Mouse (Mus musculus) midbrain, embryonic 13.5 days (tissue): Measurements from ENCODE around the gene Flrt1. TPM values are rescaled to one million over a fixed set of nuclear protein-coding genes. Genes with fewer than 3 reads are reported as not detected.

Experiments
- ATAC-seq: fragments of 200-750 bp; cut with Nextera tagmentation; 2 replicates; pipeline ENCODE4 v1.8.0; 2017; ENCODE audit warnings: mild to moderate bottlenecking, moderate TSS enrichment, moderate library complexity
- H3K27ac ChIP-seq: fragments of 300-500 bp; sonication (generic); 2 replicates; pipeline ENCODE4 v1.5.1; 2015; ENCODE audit warnings: inconsistent platforms, mild to moderate bottlenecking, moderate library complexity
- H3K27me3 ChIP-seq: fragments of 300-500 bp; sonication (generic); 2 replicates; pipeline ENCODE4 v1.6.1; 2015; ENCODE audit warnings: mild to moderate bottlenecking, inconsistent platforms
- H3K36me3 ChIP-seq: fragments of 300-500 bp; sonication (generic); 2 replicates; pipeline ENCODE4 v1.6.1; 2015; ENCODE audit warnings: mild to moderate bottlenecking, inconsistent platforms
- H3K4me1 ChIP-seq: fragments of 300-500 bp; sonication (generic); replicated peaks from 2 replicates; pipeline ENCODE4 v1.6.1; 2015; ENCODE audit warnings: inconsistent platforms
- H3K4me2 ChIP-seq: fragments of 300-500 bp; sonication (generic); replicated peaks from 2 replicates; pipeline ENCODE4 v1.6.1; 2015; ENCODE audit warnings: moderate library complexity, mild to moderate bottlenecking, inconsistent platforms
- H3K4me3 ChIP-seq: fragments of 300-500 bp; sonication (generic); replicated peaks from 2 replicates; pipeline ENCODE4 v1.5.1; 2015; ENCODE audit warnings: mild to moderate bottlenecking, inconsistent platforms
- H3K9ac ChIP-seq: fragments of 300-500 bp; sonication (generic); replicated peaks from 2 replicates; pipeline ENCODE4 v1.6.1; 2015; ENCODE audit warnings: mild to moderate bottlenecking, inconsistent platforms
- H3K9me3 ChIP-seq: fragments of 300-500 bp; sonication (generic); 2 replicates; pipeline ENCODE4 v1.6.1; 2016; ENCODE audit warnings: mild to moderate bottlenecking, inconsistent platforms
- WGBS: fragments of 180-500 bp; shearing (Covaris S2); methylation state at CpG from one replicate; pipeline ENCODE4 v1.1.7; 2015; 5-methylcytosine and 5-hydroxymethylcytosine counted together
- polyA plus RNA-seq: library from polyadenylated mRNA; unstranded; fragments of >200 nt; fragmentation: Nextera tagmentation; extraction: Ambion mirVana; gene quantifications from 2 replicates; pipeline ENCODE4 v1.2.1, GENCODE M21; 2015

Flrt1 gene
- polyA plus RNA-seq, 1 experiment from 2014 or later = 9.2 TPM

- H3K27me3 ChIP-seq = peaks cover 28% of the 10 kb centered on the region
- no peak overlapping the region for H3K9ac ChIP-seq
- WGBS = 12% methylated on average over 3 of the region's 3 CpGs
- no peak overlapping the region for H3K4me3 ChIP-seq
- no peaks in the 10 kb centered on the region for H3K9me3 ChIP-seq
- no peak overlapping the region for H3K4me2 ChIP-seq
- no peak overlapping the region for H3K27ac ChIP-seq
- ATAC-seq = no peak
- H3K4me1 ChIP-seq = peaks cover 95% of the 10 kb centered on the region
- no peaks in the 10 kb centered on the region for H3K36me3 ChIP-seq
Measured at GRCm38 (mm10) chr19:7112628-7113027, 7.1 kb upstream of the Flrt1 start.

DNA sequence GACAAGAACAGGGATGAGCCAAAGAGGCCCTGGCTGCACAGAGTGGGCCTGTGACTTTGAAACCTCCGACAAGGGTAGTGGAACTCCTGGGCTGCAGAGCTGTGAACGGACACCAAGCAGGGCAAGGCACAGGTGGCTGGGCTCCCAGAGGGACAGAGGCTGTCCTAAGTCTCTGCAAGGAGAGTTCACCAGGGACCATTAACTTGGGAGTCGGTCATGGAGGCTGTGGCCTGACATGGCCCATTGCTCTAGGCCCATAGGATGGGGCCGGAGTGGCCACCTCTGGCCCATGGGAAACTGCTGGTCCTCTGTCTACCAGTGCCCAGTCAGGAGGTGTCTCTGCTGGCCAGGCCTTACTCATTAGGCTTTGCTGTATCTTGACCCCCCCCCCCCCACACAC lies 6.2 kb upstream of the Flrt1 start:
- H3K4me1 ChIP-seq = peaks cover 96% of the 10 kb centered on the region
- no peak overlapping the region for H3K4me3 ChIP-seq
- H3K9ac ChIP-seq = no peak overlapping the region
- no peaks in the 10 kb centered on the region for H3K9me3 ChIP-seq
- H3K36me3 ChIP-seq = no peaks in the 10 kb centered on the region
- no peak overlapping the region for H3K4me2 ChIP-seq
- whole genome bisulfite sequencing = 77% methylated on average over 4 of the region's 4 CpGs
- H3K27ac ChIP-seq = no peak overlapping the region
- peaks cover 34% of the 10 kb centered on the region for H3K27me3 ChIP-seq
- no peak for ATAC-seq

DNA sequence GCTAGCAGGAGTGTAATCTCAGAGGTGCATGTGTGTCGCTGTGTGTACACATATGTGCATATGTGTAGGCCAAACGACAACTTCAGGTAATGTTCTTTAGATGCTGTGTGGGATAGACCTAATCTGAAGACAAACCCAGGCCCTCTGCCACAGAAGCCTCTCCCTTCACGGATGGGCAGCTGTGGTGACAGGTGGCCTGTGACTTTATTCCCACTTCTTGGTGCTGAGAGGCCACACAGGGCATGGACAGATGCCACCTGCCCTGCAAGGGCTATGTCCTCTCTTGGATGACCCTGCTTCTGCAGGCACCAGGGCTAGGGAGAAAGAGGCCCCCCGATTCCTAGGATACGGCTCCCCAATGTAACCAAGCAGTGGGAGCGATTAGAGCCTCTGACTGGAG lies 5.8 kb upstream of the Flrt1 start:
- ATAC-seq = no peak
- 0 out of 2 replicates have a peak overlapping the region, but pooled peaks have one; percentile 1 for H3K27ac ChIP-seq
- H3K4me2 ChIP-seq = no peak overlapping the region
- 72% methylated on average over 6 of the region's 6 CpGs for WGBS
- peaks cover 95% of the 10 kb centered on the region for H3K4me1 ChIP-seq
- H3K9me3 ChIP-seq = no peaks in the 10 kb centered on the region
- H3K9ac ChIP-seq = no peak overlapping the region
- no peak overlapping the region for H3K4me3 ChIP-seq
- H3K27me3 ChIP-seq = peaks cover 38% of the 10 kb centered on the region
- H3K36me3 ChIP-seq = no peaks in the 10 kb centered on the region

DNA sequence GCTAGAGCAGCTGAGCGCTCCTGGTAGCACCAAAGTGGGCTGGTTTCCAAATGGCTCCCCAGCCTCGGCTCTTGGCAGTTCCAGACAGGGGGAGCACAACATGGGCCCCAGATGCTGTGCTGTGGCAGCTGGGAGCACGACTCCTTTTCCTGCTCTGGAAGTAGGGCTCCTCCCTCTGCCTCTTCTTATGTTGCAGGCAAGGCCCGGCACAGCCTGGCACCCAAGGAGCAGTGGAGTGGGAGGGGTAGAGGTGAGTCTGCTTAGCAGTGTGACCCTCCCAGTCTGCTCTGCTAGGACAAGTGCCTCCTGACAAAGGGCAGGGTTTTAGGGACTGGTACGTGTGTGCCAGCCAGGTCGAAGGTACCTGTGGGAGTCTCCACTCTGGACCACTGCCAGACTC lies 5.3 kb upstream of the Flrt1 start:
- H3K27me3 ChIP-seq = peaks cover 39% of the 10 kb centered on the region
- H3K9me3 ChIP-seq = no peaks in the 10 kb centered on the region
- H3K36me3 ChIP-seq = no peaks in the 10 kb centered on the region
- H3K4me3 ChIP-seq = no peak overlapping the region
- H3K4me2 ChIP-seq = no peak overlapping the region
- WGBS = 46% methylated on average over 6 of the region's 6 CpGs
- H3K4me1 ChIP-seq = peaks cover 95% of the 10 kb centered on the region
- no peak for ATAC-seq
- H3K27ac ChIP-seq = 0 out of 2 replicates have a peak overlapping the region, but pooled peaks have one; percentile 1
- no peak overlapping the region for H3K9ac ChIP-seq

GRCm38 (mm10) chr19:7110097-7110496 lies 4.6 kb upstream of the Flrt1 start:
- Histone ChIP-seq H3K4me1 (peaks cover 95% of the 10 kb centered on the region), H3K27me3 (peaks cover 40% of the 10 kb centered on the region), H3K4me2 (no peak overlapping the region), H3K36me3 (no peaks in the 10 kb centered on the region), H3K27ac (peak overlapping the region; percentile 0; the same call in 1 of the 2 replicates), H3K4me3 (no peak overlapping the region), H3K9ac (no peak overlapping the region), H3K9me3 (no peaks in the 10 kb centered on the region)
- no peak for ATAC-seq
- WGBS = 3% methylated on average over 5 of the region's 5 CpGs

- Histone ChIP-seq H3K36me3 (no peaks in the 10 kb centered on the region), H3K9me3 (no peaks in the 10 kb centered on the region), H3K4me2 (no peak overlapping the region), H3K4me3 (no peak overlapping the region), H3K27ac (no peak overlapping the region), H3K27me3 (peaks cover 40% of the 10 kb centered on the region), H3K4me1 (peaks cover 95% of the 10 kb centered on the region), H3K9ac (no peak overlapping the region)
- ATAC-seq = no peak
- 52% methylated on average over 6 of the region's 6 CpGs for WGBS
Measured at GRCm38 (mm10) chr19:7108114-7108905, 2.8 kb upstream of the Flrt1 start.

GRCm38 (mm10) chr19:7107174-7107573 lies 1.6 kb upstream of the Flrt1 start:
- Histone ChIP-seq H3K27ac (no peak overlapping the region), H3K36me3 (no peaks in the 10 kb centered on the region), H3K9ac (no peak overlapping the region), H3K27me3 (peaks cover 48% of the 10 kb centered on the region), H3K4me2 (no peak overlapping the region), H3K9me3 (no peaks in the 10 kb centered on the region), H3K4me3 (no peak overlapping the region), H3K4me1 (peaks cover 95% of the 10 kb centered on the region)
- WGBS = 82% methylated on average over 4 of the region's 4 CpGs
- ATAC-seq = no peak

DNA sequence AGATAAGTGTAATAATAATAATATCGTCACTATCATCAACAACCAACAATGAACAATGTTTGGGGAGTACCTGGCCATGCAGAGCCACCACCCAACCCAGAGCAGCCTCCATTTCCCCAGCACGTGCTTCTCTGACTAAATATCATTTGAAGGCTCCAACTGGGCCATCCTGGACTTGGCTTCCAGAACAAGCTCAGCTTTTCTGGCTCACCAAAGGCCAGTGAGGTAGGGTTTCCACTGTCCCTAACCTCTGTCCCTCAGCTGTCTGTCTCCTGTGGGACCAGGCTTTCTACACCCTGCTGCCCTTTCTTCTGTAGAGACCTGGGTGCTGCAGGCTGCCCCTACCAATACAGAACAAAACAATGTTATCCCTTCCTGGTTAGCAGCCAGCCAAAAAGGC lies 1.0 kb upstream of the Flrt1 start:
- H3K9ac ChIP-seq = no peak overlapping the region
- no peaks in the 10 kb centered on the region for H3K9me3 ChIP-seq
- peaks cover 97% of the 10 kb centered on the region for H3K4me1 ChIP-seq
- peaks cover 45% of the 10 kb centered on the region for H3K27me3 ChIP-seq
- 87% methylated on average over 2 of the region's 2 CpGs for WGBS
- ATAC-seq = no peak
- no peak overlapping the region for H3K4me3 ChIP-seq
- H3K36me3 ChIP-seq = no peaks in the 10 kb centered on the region
- no peak overlapping the region for H3K27ac ChIP-seq
- H3K4me2 ChIP-seq = no peak overlapping the region

GRCm38 (mm10) chr19:7103993-7104401 lies 1.5 kb downstream of the Flrt1 start:
- H3K9me3 ChIP-seq = no peaks in the 10 kb centered on the region
- peaks cover 81% of the 10 kb centered on the region for H3K4me1 ChIP-seq
- peak overlapping the region; percentile 19 for H3K9ac ChIP-seq
- H3K36me3 ChIP-seq = no peaks in the 10 kb centered on the region
- H3K27me3 ChIP-seq = peaks cover 32% of the 10 kb centered on the region
- peak overlapping the region; percentile 19 for H3K4me2 ChIP-seq
- no peak overlapping the region for H3K4me3 ChIP-seq
- WGBS = 5% methylated on average over 19 of the region's 19 CpGs
- peak overlapping the region; percentile 63 for H3K27ac ChIP-seq
- peak; percentile 35; the same call in 1 of the 2 replicates for ATAC-seq

GRCm38 (mm10) chr19:7103349-7103992 lies 2.1 kb downstream of the Flrt1 start:
- Histone ChIP-seq H3K4me2 (peak overlapping the region; percentile 19), H3K36me3 (no peaks in the 10 kb centered on the region), H3K4me3 (no peak overlapping the region), H3K27ac (peak overlapping the region; percentile 58; the same call in 1 of the 2 replicates), H3K27me3 (peaks cover 33% of the 10 kb centered on the region), H3K9ac (peak overlapping the region; percentile 44; the same call in 1 of the 2 replicates), H3K4me1 (peaks cover 76% of the 10 kb centered on the region), H3K9me3 (no peaks in the 10 kb centered on the region)
- 59% methylated on average over 4 of the region's 4 CpGs for WGBS
- peak; percentile 9; the same call in 1 of the 2 replicates for ATAC-seq

GRCm38 (mm10) chr19:7102039-7102438 lies 3.5 kb downstream of the Flrt1 start:
- H3K27me3 ChIP-seq = peaks cover 42% of the 10 kb centered on the region
- peaks cover 63% of the 10 kb centered on the region for H3K4me1 ChIP-seq
- no peak overlapping the region for H3K4me3 ChIP-seq
- WGBS = 59% methylated on average over 10 of the region's 10 CpGs
- H3K4me2 ChIP-seq = no peak overlapping the region
- ATAC-seq = no peak
- H3K36me3 ChIP-seq = no peaks in the 10 kb centered on the region
- H3K9ac ChIP-seq = no peak overlapping the region
- peak overlapping the region; percentile 58 for H3K27ac ChIP-seq
- no peaks in the 10 kb centered on the region for H3K9me3 ChIP-seq

- Histone ChIP-seq H3K27me3 (peaks cover 48% of the 10 kb centered on the region), H3K9ac (no peak overlapping the region), H3K9me3 (no peaks in the 10 kb centered on the region), H3K27ac (no peak overlapping the region), H3K4me2 (no peak overlapping the region), H3K4me1 (peaks cover 41% of the 10 kb centered on the region), H3K4me3 (no peak overlapping the region), H3K36me3 (peaks cover 10% of the 10 kb centered on the region; the same call in 1 of the 2 replicates)
- no peak for ATAC-seq
- WGBS = 80% methylated on average over 3 of the region's 3 CpGs
Measured at GRCm38 (mm10) chr19:7099620-7100155, 5.8 kb downstream of the Flrt1 start.
